Mouse (Mus musculus) bone marrow macrophage, adult 2 months (primary cell): ENCODE measurements around the gene Rprd2.

Experiments
- CTCF ChIP-seq: IDR thresholded peaks from 2 replicates; pipeline ENCODE4 v1.5.1; 2012; ENCODE audit warnings: low read depth, mild to moderate bottlenecking, low read length, moderate library complexity
- POLR2A ChIP-seq: IDR thresholded peaks from 2 replicates; pipeline ENCODE4 v1.6.1; 2012; ENCODE audit warnings: mild to moderate bottlenecking, low read depth, low read length, borderline replicate concordance

DNA sequence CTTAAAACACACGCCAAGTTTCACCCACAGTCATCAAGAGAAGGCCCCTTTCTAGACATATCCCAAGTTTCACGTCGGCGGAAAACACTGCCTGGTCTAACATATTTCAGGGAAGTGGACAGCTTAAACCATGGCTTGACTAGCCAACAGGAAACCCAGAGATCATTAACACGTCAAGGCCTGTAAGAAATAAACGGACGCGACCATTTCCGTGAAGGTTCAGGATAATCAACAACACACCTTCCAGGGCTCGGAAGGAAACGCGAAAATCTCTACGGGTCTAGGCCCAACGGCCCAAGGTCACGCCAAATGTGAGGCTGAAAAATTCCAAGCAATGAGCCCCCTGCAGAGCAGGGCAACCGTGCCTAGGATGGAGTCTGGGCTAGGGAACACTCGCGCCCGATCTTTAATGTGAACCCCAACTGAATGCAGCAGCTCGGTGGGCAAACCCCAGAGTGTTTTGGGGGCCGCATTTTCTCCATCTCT lies 594 bp downstream of the Rprd2 start:
- TF ChIP-seq CTCF (no peak), POLR2A (no peak)
